Mouse (Mus musculus): Measurements from ENCODE around the gene Styk1. TPM values are rescaled to one million over a fixed set of nuclear protein-coding genes. Genes with fewer than 3 reads are reported as not detected.
A peak's percentile ranks its signal among the peaks of the same experiment; 100 is the strongest.

Gene Styk1
- polyA plus RNA-seq (2012; rRNA removed) (0.32 and 0.47 TPM in 2 replicates), polyA plus RNA-seq (2014; fragmentation: Nextera tagmentation; extraction: Ambion mirVana) (0.65 and 0.72 TPM in 2 replicates)

- Histone ChIP-seq H3K9me3 (ENCODE audit: control insufficient read depth, low read length) (no peaks in the 10 kb centered on the region), H3K4me1 (replicated peaks; ENCODE audit: control insufficient read depth in 2 of 2, insufficient read depth in 2 of 2, low read length in 1 of 2) (peaks cover 0 to 2% of the 10 kb centered on the region in 2 experiments; a peak in 2 of 4 replicates), H3K4me3 (ENCODE audit: insufficient read depth in 1 of 2, low read depth in 2 of 2, low read length in 2 of 2) (peak within 1 kb of the TSS; percentile 29 to 39; a peak in 3 of 4 replicates), H3K9ac (replicated peaks) (no peak within 1 kb of the TSS), H3K36me3 (replicated peaks; ENCODE audit: control insufficient read depth, insufficient read depth, low read depth) (no peaks in the 10 kb centered on the region), H3K4me2 (ENCODE audit: low read depth) (peak within 1 kb of the TSS; percentile 45), H3K27ac (no peak within 1 kb of the TSS), H3K27me3 (ENCODE audit: control insufficient read depth, insufficient read depth, low read length) (peaks cover 14% of the 10 kb centered on the region)
- peak; percentile 37 to 53 (median 49) for DNase-seq (ENCODE audit: low read depth in 3 of 3, low spot score in 3 of 3)
- ATAC-seq (ENCODE audit: insufficient read depth), result peak; percentile 61
- under 1% methylated on average over 16 of the region's 16 CpGs for WGBS (ENCODE audit: insufficient replicate concordance)
- no peak for TF ChIP-seq EP300 (IDR thresholded peaks at IDR 0.05; ENCODE audit: low read depth)
- peak; percentile 81 for TF ChIP-seq CTCF (IDR thresholded peaks at IDR 0.05; ENCODE audit: low read depth)
These were observed at the start of gene Styk1 for GRCm38 (mm10) chr6:131353352-131353919. TSS of gene Styk1 (minus strand) at chr6:131353597.

GRCm38 (mm10) chr6:131403036-131403435, 49.6 kb upstream of the Styk1 start:
- H3K9me3 ChIP-seq (ENCODE audit: control insufficient read depth, low read length), result no peaks in the 10 kb centered on the region
- H3K9ac ChIP-seq (replicated peaks), result no peak overlapping the region
- H3K27me3 ChIP-seq (ENCODE audit: control insufficient read depth, insufficient read depth, low read length), result no peaks in the 10 kb centered on the region
- TF ChIP-seq CTCF (IDR thresholded peaks at IDR 0.05; ENCODE audit: low read depth) (no peak), EP300 (IDR thresholded peaks at IDR 0.05; ENCODE audit: low read depth) (no peak)
- DNase-seq (ENCODE audit: low read depth in 3 of 3, low spot score in 3 of 3) (no peak), ATAC-seq (ENCODE audit: insufficient read depth) (no peak)
- H3K27ac ChIP-seq, result no peak overlapping the region
- H3K4me1 ChIP-seq (replicated peaks; ENCODE audit: control insufficient read depth in 2 of 2, insufficient read depth in 2 of 2, low read length in 1 of 2), result no peaks in the 10 kb centered on the region
- no peaks in the 10 kb centered on the region for H3K36me3 ChIP-seq (replicated peaks; ENCODE audit: control insufficient read depth, insufficient read depth, low read depth)
- H3K4me2 ChIP-seq (ENCODE audit: low read depth), result no peak overlapping the region
- no peak overlapping the region for H3K4me3 ChIP-seq (ENCODE audit: insufficient read depth in 1 of 2, low read depth in 2 of 2, low read length in 2 of 2)
- WGBS (ENCODE audit: insufficient replicate concordance), result 45% methylated on average over 2 of the region's 2 CpGs

GRCm38 (mm10) chr6:131402606-131403005, 49.2 kb upstream of the Styk1 start:
- Histone ChIP-seq H3K27ac (no peak overlapping the region), H3K9ac (replicated peaks) (no peak overlapping the region), H3K4me1 (replicated peaks; ENCODE audit: control insufficient read depth in 2 of 2, insufficient read depth in 2 of 2, low read length in 1 of 2) (no peaks in the 10 kb centered on the region), H3K4me3 (ENCODE audit: insufficient read depth in 1 of 2, low read depth in 2 of 2, low read length in 2 of 2) (no peak overlapping the region), H3K9me3 (ENCODE audit: control insufficient read depth, low read length) (no peaks in the 10 kb centered on the region), H3K27me3 (ENCODE audit: control insufficient read depth, insufficient read depth, low read length) (no peaks in the 10 kb centered on the region), H3K36me3 (replicated peaks; ENCODE audit: control insufficient read depth, insufficient read depth, low read depth) (no peaks in the 10 kb centered on the region), H3K4me2 (ENCODE audit: low read depth) (no peak overlapping the region)
- TF ChIP-seq CTCF (IDR thresholded peaks at IDR 0.05; ENCODE audit: low read depth), result no peak
- no peak for TF ChIP-seq EP300 (IDR thresholded peaks at IDR 0.05; ENCODE audit: low read depth)
- ATAC-seq (ENCODE audit: insufficient read depth) (no peak), DNase-seq (ENCODE audit: low read depth in 3 of 3, low spot score in 3 of 3) (no peak)

- no peak overlapping the region for H3K4me2 ChIP-seq (ENCODE audit: low read depth)
- 41% methylated on average over 2 of the region's 2 CpGs for WGBS (ENCODE audit: insufficient replicate concordance)
- H3K9ac ChIP-seq (replicated peaks), result no peak overlapping the region
- no peaks in the 10 kb centered on the region for H3K36me3 ChIP-seq (replicated peaks; ENCODE audit: control insufficient read depth, insufficient read depth, low read depth)
- DNase-seq (ENCODE audit: low read depth in 3 of 3, low spot score in 3 of 3) (no peak), ATAC-seq (ENCODE audit: insufficient read depth) (no peak)
- TF ChIP-seq EP300 (IDR thresholded peaks at IDR 0.05; ENCODE audit: low read depth) (no peak), CTCF (IDR thresholded peaks at IDR 0.05; ENCODE audit: low read depth) (no peak)
- no peaks in the 10 kb centered on the region for H3K9me3 ChIP-seq (ENCODE audit: control insufficient read depth, low read length)
- no peaks in the 10 kb centered on the region; a peak in 2 of 4 replicates for H3K4me1 ChIP-seq (replicated peaks; ENCODE audit: control insufficient read depth in 2 of 2, insufficient read depth in 2 of 2, low read length in 1 of 2)
- no peak overlapping the region for H3K4me3 ChIP-seq (ENCODE audit: insufficient read depth in 1 of 2, low read depth in 2 of 2, low read length in 2 of 2)
- no peak overlapping the region for H3K27ac ChIP-seq
- no peaks in the 10 kb centered on the region for H3K27me3 ChIP-seq (ENCODE audit: control insufficient read depth, insufficient read depth, low read length)
These were observed 47.9 kb upstream of the Styk1 start for GRCm38 (mm10) chr6:131401259-131401658.

GRCm38 (mm10) chr6:131396650-131397049, 43.3 kb upstream of the Styk1 start:
- WGBS (ENCODE audit: insufficient replicate concordance), result 26% methylated on average over 1 of the region's 1 CpGs
- H3K27me3 ChIP-seq (ENCODE audit: control insufficient read depth, insufficient read depth, low read length), result no peaks in the 10 kb centered on the region
- no peaks in the 10 kb centered on the region for H3K36me3 ChIP-seq (replicated peaks; ENCODE audit: control insufficient read depth, insufficient read depth, low read depth)
- peak; percentile 42; the same call in 1 of the 2 replicates for ATAC-seq (ENCODE audit: insufficient read depth)
- no peaks in the 10 kb centered on the region; a peak in 2 of 4 replicates for H3K4me1 ChIP-seq (replicated peaks; ENCODE audit: control insufficient read depth in 2 of 2, insufficient read depth in 2 of 2, low read length in 1 of 2)
- DNase-seq (ENCODE audit: low read depth in 3 of 3, low spot score in 3 of 3), result no peak
- no peak overlapping the region for H3K4me2 ChIP-seq (ENCODE audit: low read depth)
- H3K9ac ChIP-seq (replicated peaks), result no peak overlapping the region
- H3K27ac ChIP-seq, result no peak overlapping the region
- no peaks in the 10 kb centered on the region for H3K9me3 ChIP-seq (ENCODE audit: control insufficient read depth, low read length)
- H3K4me3 ChIP-seq (ENCODE audit: insufficient read depth in 1 of 2, low read depth in 2 of 2, low read length in 2 of 2), result no peak overlapping the region
- no peak for TF ChIP-seq EP300 (IDR thresholded peaks at IDR 0.05; ENCODE audit: low read depth)
- TF ChIP-seq CTCF (IDR thresholded peaks at IDR 0.05; ENCODE audit: low read depth), result no peak
